ENCODE assay signal across 17 mouse cellular contexts in the genomic region with DNA sequence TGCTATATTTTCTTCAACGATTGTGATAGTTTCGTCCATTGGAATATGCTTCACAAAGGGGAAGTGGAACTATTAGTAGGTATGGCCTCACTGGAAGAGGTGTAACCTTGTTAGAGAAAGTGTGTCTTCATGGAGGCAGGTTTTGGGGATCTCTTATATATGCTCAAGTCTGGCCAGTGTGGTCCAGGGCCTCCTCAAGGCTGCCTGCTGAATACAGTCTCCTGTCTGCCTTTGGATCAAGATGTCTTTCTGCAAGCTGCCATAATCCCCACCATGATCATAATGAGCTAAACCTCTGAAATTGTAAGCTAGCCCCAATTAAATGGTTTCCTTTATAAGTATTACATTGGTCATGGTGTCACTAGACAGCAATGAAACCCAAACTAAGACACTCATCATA.
A peak's percentile ranks its signal among the peaks of the same experiment; 100 is the strongest.
DNase-seq lines count a peak whose midpoint lies in the region; ATAC-seq lines count a peak whose summit lies in the region.
"Had no signal": no experiment of that assay in that cellular context is flagged by ENCODE, and none has a peak within 500 bp of the region (broad histone marks: within the 10 kb centered on the region; RNA-seq: fewer than 3 reads in every experiment).

No protein-coding gene starts in this region.

- no peak overlapping the region for H3K27ac ChIP-seq in midbrain, embryonic 11.5 days (ENCODE audit: low read depth, low read length)
- H3K27ac ChIP-seq in midbrain, embryonic 16.5 days (ENCODE audit: low read length): no peak overlapping the region
- no peak overlapping the region for H3K27ac ChIP-seq in midbrain, embryonic 13.5 days
- H3K27ac ChIP-seq in midbrain, embryonic 14.5 days (replicated peaks; ENCODE audit: low read depth, low read length): no peak overlapping the region
- H3K27ac ChIP-seq in kidney, embryonic 14.5 days (ENCODE audit: low read depth, low read length): no peak overlapping the region
- H3K27ac ChIP-seq: embryonic facial prominence, embryonic 10.5 days; embryonic facial prominence, embryonic 12.5 days; forebrain, embryonic 15.5 days had no signal

- H3K36me3 ChIP-seq in midbrain, embryonic 11.5 days (ENCODE audit: control insufficient read depth, insufficient read depth, low read length): no peaks in the 10 kb centered on the region
- H3K36me3 ChIP-seq in midbrain, embryonic 16.5 days (ENCODE audit: control insufficient read depth, insufficient read depth, low read length): no peaks in the 10 kb centered on the region
- no peaks in the 10 kb centered on the region for H3K36me3 ChIP-seq in midbrain, embryonic 13.5 days
- H3K36me3 ChIP-seq in midbrain, embryonic 14.5 days (ENCODE audit: control insufficient read depth, insufficient read depth, low read length): no peaks in the 10 kb centered on the region
- H3K36me3 ChIP-seq in kidney, embryonic 14.5 days (ENCODE audit: control insufficient read depth, insufficient read depth, low read length): no peaks in the 10 kb centered on the region
- H3K36me3 ChIP-seq: embryonic facial prominence, embryonic 10.5 days; embryonic facial prominence, embryonic 12.5 days; forebrain, embryonic 15.5 days had no signal

- H3K9ac ChIP-seq in midbrain, embryonic 11.5 days (ENCODE audit: low read length): no peak overlapping the region
- H3K9ac ChIP-seq in midbrain, embryonic 16.5 days (ENCODE audit: low read depth, low read length): no peak overlapping the region
- no peak overlapping the region for H3K9ac ChIP-seq in midbrain, embryonic 13.5 days (replicated peaks)
- H3K9ac ChIP-seq in midbrain, embryonic 14.5 days (replicated peaks; ENCODE audit: low read length): no peak overlapping the region
- H3K9ac ChIP-seq in kidney, embryonic 14.5 days (ENCODE audit: low read depth, low read length): no peak overlapping the region
- H3K9ac ChIP-seq: embryonic facial prominence, embryonic 12.5 days; forebrain, embryonic 15.5 days; forebrain, postnatal 0 days had no signal

- H3K27me3 ChIP-seq in midbrain, embryonic 11.5 days (ENCODE audit: control insufficient read depth, insufficient read depth, low read length): no peaks in the 10 kb centered on the region
- H3K27me3 ChIP-seq in midbrain, embryonic 16.5 days (ENCODE audit: control insufficient read depth, insufficient read depth, low read depth, low read length): no peaks in the 10 kb centered on the region
- no peaks in the 10 kb centered on the region for H3K27me3 ChIP-seq in midbrain, embryonic 13.5 days
- H3K27me3 ChIP-seq in midbrain, embryonic 14.5 days (ENCODE audit: control insufficient read depth, insufficient read depth, low read length): no peaks in the 10 kb centered on the region
- no peaks in the 10 kb centered on the region for H3K27me3 ChIP-seq in kidney, embryonic 14.5 days (ENCODE audit: control insufficient read depth, insufficient read depth, low read length)
- H3K27me3 ChIP-seq: embryonic facial prominence, embryonic 12.5 days; forebrain, embryonic 15.5 days had no signal

- H3K4me3 ChIP-seq in midbrain, embryonic 11.5 days (ENCODE audit: low read depth, low read length): no peak overlapping the region
- no peak overlapping the region for H3K4me3 ChIP-seq in midbrain, embryonic 16.5 days (ENCODE audit: low read depth, low read length)
- no peak overlapping the region for H3K4me3 ChIP-seq in midbrain, embryonic 13.5 days (replicated peaks)
- no peak overlapping the region for H3K4me3 ChIP-seq in midbrain, embryonic 14.5 days (replicated peaks; ENCODE audit: low read depth, low read length)
- H3K4me3 ChIP-seq in kidney, embryonic 14.5 days (ENCODE audit: low read length): no peak overlapping the region
- H3K4me3 ChIP-seq: embryonic facial prominence, embryonic 10.5 days; embryonic facial prominence, embryonic 12.5 days; forebrain, embryonic 15.5 days had no signal

- no peak for DNase-seq in midbrain, embryonic 11.5 days (ENCODE audit: low spot score, missing footprints)
- DNase-seq in midbrain, embryonic 14.5 days: no peak
- DNase-seq: adrenal gland, adult 2 months; adrenal gland, postnatal 10 days; adrenal gland, postnatal 25 days; cerebellum, adult 11-12 months; cerebellum, adult 2 months; cerebellum, adult 9-10 months; cerebellum, postnatal 10 days; cerebellum, postnatal 25 days; forebrain, postnatal 0 days had no signal

- H3K4me1 ChIP-seq in midbrain, embryonic 11.5 days (ENCODE audit: control insufficient read depth, insufficient read depth, low read length): no peaks in the 10 kb centered on the region
- no peaks in the 10 kb centered on the region for H3K4me1 ChIP-seq in midbrain, embryonic 16.5 days (ENCODE audit: control insufficient read depth, insufficient read depth, low read length)
- 0 out of 2 replicates have a peak, but pooled peaks cover 9% of the 10 kb centered on the region for H3K4me1 ChIP-seq in midbrain, embryonic 13.5 days (replicated peaks)
- 0 out of 2 replicates have a peak, but pooled peaks cover 4% of the 10 kb centered on the region for H3K4me1 ChIP-seq in midbrain, embryonic 14.5 days (ENCODE audit: control insufficient read depth, insufficient read depth, low read length)
- H3K4me1 ChIP-seq in kidney, embryonic 14.5 days (ENCODE audit: control insufficient read depth, insufficient read depth, low read length): no peaks in the 10 kb centered on the region
- H3K4me1 ChIP-seq: embryonic facial prominence, embryonic 10.5 days; embryonic facial prominence, embryonic 12.5 days; forebrain, embryonic 15.5 days had no signal

- H3K9me3 ChIP-seq in midbrain, embryonic 11.5 days (ENCODE audit: control insufficient read depth, low read length): no peaks in the 10 kb centered on the region
- no peaks in the 10 kb centered on the region for H3K9me3 ChIP-seq in midbrain, embryonic 16.5 days (replicated peaks; ENCODE audit: control insufficient read depth, low read length, poor library complexity, severe bottlenecking)
- no peaks in the 10 kb centered on the region for H3K9me3 ChIP-seq in midbrain, embryonic 13.5 days
- no peaks in the 10 kb centered on the region for H3K9me3 ChIP-seq in midbrain, embryonic 14.5 days (ENCODE audit: control insufficient read depth, low read length)
- no peaks in the 10 kb centered on the region for H3K9me3 ChIP-seq in kidney, embryonic 14.5 days (ENCODE audit: control insufficient read depth, low read length)
- H3K9me3 ChIP-seq: embryonic facial prominence, embryonic 10.5 days; embryonic facial prominence, embryonic 12.5 days; forebrain, embryonic 15.5 days had no signal

- H3K4me2 ChIP-seq in midbrain, embryonic 11.5 days: no peak overlapping the region
- H3K4me2 ChIP-seq in midbrain, embryonic 16.5 days (ENCODE audit: low read length): no peak overlapping the region
- H3K4me2 ChIP-seq in midbrain, embryonic 13.5 days (replicated peaks): no peak overlapping the region
- no peak overlapping the region for H3K4me2 ChIP-seq in midbrain, embryonic 14.5 days (ENCODE audit: low read length)
- H3K4me2 ChIP-seq in kidney, embryonic 14.5 days (replicated peaks; ENCODE audit: low read depth, low read length): no peak overlapping the region
- H3K4me2 ChIP-seq: embryonic facial prominence, embryonic 12.5 days; forebrain, embryonic 15.5 days had no signal

- 0 out of 2 replicates have a peak, but pooled peaks have one; percentile 27 for ATAC-seq in midbrain, embryonic 11.5 days (ENCODE audit: low FRiP score)
- no peak for ATAC-seq in midbrain, embryonic 16.5 days
- peak; percentile 53 for ATAC-seq in midbrain, embryonic 13.5 days
- no peak for ATAC-seq in midbrain, embryonic 14.5 days (ENCODE audit: low FRiP score, low TSS enrichment)
- no peak for ATAC-seq in kidney, embryonic 14.5 days (ENCODE audit: low FRiP score, low TSS enrichment)
- ATAC-seq: forebrain, embryonic 15.5 days; forebrain, postnatal 0 days had no signal

- 97% methylated on average over 2 of the region's 2 CpGs for whole genome bisulfite sequencing in midbrain, embryonic 11.5 days
- 95% methylated on average over 2 of the region's 2 CpGs for WGBS in midbrain, embryonic 16.5 days
- WGBS in midbrain, embryonic 13.5 days: 95% methylated on average over 2 of the region's 2 CpGs
- 95% methylated on average over 2 of the region's 2 CpGs for WGBS in midbrain, embryonic 14.5 days
- 91% methylated on average over 2 of the region's 2 CpGs for WGBS in kidney, embryonic 14.5 days

Comparison
In these comparisons a context has a peak if more than half of its experiments do, and no peak if none do; other contexts are left out.
1. ATAC-seq: peak in midbrain, embryonic 11.5 days (single experiment) and midbrain, embryonic 13.5 days (single experiment); none in midbrain, embryonic 16.5 days (single experiment), midbrain, embryonic 14.5 days (single experiment) and kidney, embryonic 14.5 days (single experiment).